Mouse (Mus musculus) embryonic facial prominence, embryonic 13.5 days (tissue): Measurements from ENCODE around the gene Ppp3ca. TPM values are rescaled to one million over a fixed set of nuclear protein-coding genes. Genes with fewer than 3 reads are reported as not detected.

ENCODE experiments used
- ATAC-seq: fragments of 200-750 bp; cut with Nextera tagmentation; 2 replicates; pipeline ENCODE4 v1.8.0; 2017; ENCODE audit warnings: low read depth; ENCODE audit not compliant: insufficient number of reproducible peaks, insufficient read depth, low FRiP score, low TSS enrichment
- H3K27ac ChIP-seq: fragments of 300-500 bp; sonication (generic); 2 replicates; pipeline ENCODE4 v1.5.1; 2015; ENCODE audit warnings: moderate library complexity, mild to moderate bottlenecking, inconsistent platforms
- H3K27me3 ChIP-seq: fragments of 300-500 bp; sonication (generic); 2 replicates; pipeline ENCODE4 v1.6.1; 2015; ENCODE audit warnings: mild to moderate bottlenecking, inconsistent platforms
- H3K36me3 ChIP-seq: fragments of 300-500 bp; sonication (generic); 2 replicates; pipeline ENCODE4 v1.6.1; 2015; ENCODE audit warnings: mild to moderate bottlenecking, inconsistent platforms
- H3K4me1 ChIP-seq: fragments of 300-500 bp; sonication (generic); 2 replicates; pipeline ENCODE4 v1.6.1; 2015; ENCODE audit warnings: inconsistent platforms
- H3K4me2 ChIP-seq: fragments of 300-500 bp; sonication (generic); 2 replicates; pipeline ENCODE4 v1.6.1; 2015; ENCODE audit warnings: moderate library complexity, mild to moderate bottlenecking, inconsistent platforms
- H3K4me3 ChIP-seq: fragments of 300-500 bp; sonication (generic); 2 replicates; pipeline ENCODE4 v1.5.1; 2015; ENCODE audit warnings: mild to moderate bottlenecking, inconsistent platforms
- H3K9ac ChIP-seq: fragments of 300-500 bp; sonication (generic); 2 replicates; pipeline ENCODE4 v1.6.1; 2015; ENCODE audit warnings: mild to moderate bottlenecking, inconsistent platforms
- H3K9me3 ChIP-seq: fragments of 300-500 bp; sonication (generic); 2 replicates; pipeline ENCODE4 v1.6.1; 2016; ENCODE audit warnings: inconsistent platforms
- WGBS: fragments of 180-500 bp; shearing (Covaris S2); methylation state at CpG from one replicate; pipeline ENCODE4 v1.1.7; 2015; ENCODE audit warnings: mixed read lengths; 5-methylcytosine and 5-hydroxymethylcytosine counted together
- polyA plus RNA-seq: library from polyadenylated mRNA; unstranded; fragments of >200 nt; fragmentation: Nextera tagmentation; extraction: Ambion mirVana; gene quantifications from 2 replicates; pipeline ENCODE4 v1.2.1, GENCODE M21; 2015

Gene Ppp3ca
- polyA plus RNA-seq, 1 experiment from 2014 or later = 92.4 TPM

- Histone ChIP-seq H3K27me3 (no peaks in the 10 kb centered on the region), H3K4me3 (peak overlapping the region; percentile 86), H3K27ac (peak overlapping the region; percentile 94), H3K4me2 (peak overlapping the region; percentile 65), H3K9ac (peak overlapping the region; percentile 90), H3K4me1 (peaks cover 28% of the 10 kb centered on the region), H3K9me3 (no peaks in the 10 kb centered on the region), H3K36me3 (no peaks in the 10 kb centered on the region)
- WGBS = 15% methylated on average over 4 of the region's 5 CpGs
- ATAC-seq = no peak
Measured at GRCm38 (mm10) chr3:136671940-136672278, 2.0 kb downstream of the Ppp3ca start.

- Histone ChIP-seq H3K9me3 (no peaks in the 10 kb centered on the region), H3K27me3 (no peaks in the 10 kb centered on the region), H3K4me3 (peak overlapping the region; percentile 86), H3K4me2 (peak overlapping the region; percentile 65), H3K27ac (no peak overlapping the region), H3K4me1 (peaks cover 32% of the 10 kb centered on the region), H3K9ac (no peak overlapping the region), H3K36me3 (no peaks in the 10 kb centered on the region)
- 64% methylated on average over 3 of the region's 3 CpGs for WGBS
- ATAC-seq = no peak
Measured at GRCm38 (mm10) chr3:136672870-136673269, 2.9 kb downstream of the Ppp3ca start.

GRCm38 (mm10) chr3:136673363-136673762 lies 3.4 kb downstream of the Ppp3ca start:
- WGBS = 81% methylated on average over 2 of the region's 2 CpGs
- Histone ChIP-seq H3K27ac (no peak overlapping the region), H3K4me2 (peak overlapping the region; percentile 65; the same call in 1 of the 2 replicates), H3K9me3 (no peaks in the 10 kb centered on the region), H3K4me3 (no peak overlapping the region), H3K36me3 (no peaks in the 10 kb centered on the region), H3K27me3 (no peaks in the 10 kb centered on the region), H3K9ac (no peak overlapping the region), H3K4me1 (peaks cover 29% of the 10 kb centered on the region)
- ATAC-seq = no peak

GRCm38 (mm10) chr3:136674486-136674885 lies 4.6 kb downstream of the Ppp3ca start:
- ATAC-seq = no peak
- Histone ChIP-seq H3K27me3 (no peaks in the 10 kb centered on the region), H3K4me3 (no peak overlapping the region), H3K27ac (no peak overlapping the region), H3K4me2 (no peak overlapping the region), H3K36me3 (no peaks in the 10 kb centered on the region), H3K4me1 (peaks cover 30% of the 10 kb centered on the region), H3K9ac (no peak overlapping the region), H3K9me3 (no peaks in the 10 kb centered on the region)
- 80% methylated on average over 5 of the region's 5 CpGs for WGBS

GRCm38 (mm10) chr3:136676991-136677390 lies 7.1 kb downstream of the Ppp3ca start:
- H3K4me3 ChIP-seq = no peak overlapping the region
- 88% methylated on average over 2 of the region's 2 CpGs for WGBS
- no peak overlapping the region for H3K9ac ChIP-seq
- no peaks in the 10 kb centered on the region for H3K36me3 ChIP-seq
- peaks cover 47% of the 10 kb centered on the region for H3K4me1 ChIP-seq
- no peak overlapping the region for H3K4me2 ChIP-seq
- no peaks in the 10 kb centered on the region for H3K9me3 ChIP-seq
- no peak overlapping the region for H3K27ac ChIP-seq
- no peaks in the 10 kb centered on the region for H3K27me3 ChIP-seq
- no peak for ATAC-seq

- ATAC-seq = no peak
- Histone ChIP-seq H3K27ac (no peak overlapping the region), H3K9me3 (no peaks in the 10 kb centered on the region), H3K9ac (no peak overlapping the region), H3K36me3 (no peaks in the 10 kb centered on the region), H3K4me2 (no peak overlapping the region), H3K27me3 (no peaks in the 10 kb centered on the region), H3K4me1 (peaks cover 42% of the 10 kb centered on the region), H3K4me3 (no peak overlapping the region)
- 46% methylated on average over 8 of the region's 8 CpGs for WGBS
Measured at GRCm38 (mm10) chr3:136678386-136678785, 8.5 kb downstream of the Ppp3ca start.

- H3K36me3 ChIP-seq = no peaks in the 10 kb centered on the region
- no peak for ATAC-seq
- 64% methylated on average over 6 of the region's 6 CpGs for WGBS
Measured at GRCm38 (mm10) chr3:136679903-136680491, 10.1 kb downstream of the Ppp3ca start.

GRCm38 (mm10) chr3:136682242-136682641 lies 12.3 kb downstream of the Ppp3ca start:
- peaks cover 48% of the 10 kb centered on the region for H3K4me1 ChIP-seq
- H3K27ac ChIP-seq = no peak overlapping the region
- H3K4me3 ChIP-seq = no peak overlapping the region
- no peaks in the 10 kb centered on the region for H3K9me3 ChIP-seq
- no peak for ATAC-seq
- 89% methylated on average over 8 of the region's 8 CpGs for WGBS
- H3K4me2 ChIP-seq = no peak overlapping the region
- no peak overlapping the region for H3K9ac ChIP-seq
- no peaks in the 10 kb centered on the region for H3K27me3 ChIP-seq
- no peaks in the 10 kb centered on the region for H3K36me3 ChIP-seq

More at GRCm38 (mm10) chr3:136679903-136680491, 10.1 kb downstream of the Ppp3ca start:
- Histone ChIP-seq H3K4me3 (no peak overlapping the region), H3K4me2 (no peak overlapping the region), H3K27me3 (no peaks in the 10 kb centered on the region), H3K4me1 (peaks cover 50% of the 10 kb centered on the region), H3K9ac (no peak overlapping the region), H3K9me3 (no peaks in the 10 kb centered on the region), H3K27ac (no peak overlapping the region)

GRCm38 (mm10) chr3:136684191-136684958 lies 14.5 kb downstream of the Ppp3ca start:
- no peak overlapping the region for H3K9ac ChIP-seq
- no peak overlapping the region for H3K27ac ChIP-seq
- peaks cover 42% of the 10 kb centered on the region for H3K4me1 ChIP-seq
- no peak overlapping the region for H3K4me2 ChIP-seq
- H3K9me3 ChIP-seq = no peaks in the 10 kb centered on the region
- H3K36me3 ChIP-seq = no peaks in the 10 kb centered on the region
- 79% methylated on average over 15 of the region's 15 CpGs for WGBS
- no peaks in the 10 kb centered on the region for H3K27me3 ChIP-seq
- no peak for ATAC-seq
- H3K4me3 ChIP-seq = no peak overlapping the region

- WGBS = 89% methylated on average over 8 of the region's 8 CpGs
- Histone ChIP-seq H3K9me3 (no peaks in the 10 kb centered on the region), H3K4me2 (no peak overlapping the region), H3K9ac (no peak overlapping the region), H3K27me3 (no peaks in the 10 kb centered on the region), H3K4me3 (no peak overlapping the region), H3K36me3 (no peaks in the 10 kb centered on the region), H3K27ac (no peak overlapping the region), H3K4me1 (peaks cover 25% of the 10 kb centered on the region)
- ATAC-seq = no peak
Measured at GRCm38 (mm10) chr3:136686429-136686828, 16.5 kb downstream of the Ppp3ca start.

- ATAC-seq = no peak
- Histone ChIP-seq H3K4me3 (no peak overlapping the region), H3K4me2 (no peak overlapping the region), H3K9ac (no peak overlapping the region), H3K4me1 (peaks cover 27% of the 10 kb centered on the region), H3K36me3 (no peaks in the 10 kb centered on the region), H3K27me3 (no peaks in the 10 kb centered on the region), H3K9me3 (no peaks in the 10 kb centered on the region), H3K27ac (no peak overlapping the region)
- WGBS = 61% methylated on average over 9 of the region's 9 CpGs
Measured at GRCm38 (mm10) chr3:136688101-136688586, 18.2 kb downstream of the Ppp3ca start.
